Mouse (Mus musculus) heart, adult 2 months (tissue): ENCODE measurements around the gene Tle2. TPM values are rescaled to one million over a fixed set of nuclear protein-coding genes. Genes with fewer than 3 reads are reported as not detected.

Experiments used
- DNase-seq, 2 experiments: peaks; one replicate each; pipeline ENCODE4 v3.0.0; 2021
- H3K27ac ChIP-seq: fragments of 200-600 bp; 2 replicates; pipeline ENCODE4 v1.8.1; 2022
- H3K27me3 ChIP-seq: fragments of 200-500 bp; 2 replicates; pipeline ENCODE4 v1.6.1; 2012; ENCODE audit warnings: mild to moderate bottlenecking, low read length, inconsistent platforms, mixed read lengths; ENCODE audit not compliant: control insufficient read depth, insufficient read depth
- H3K36me3 ChIP-seq: fragments of 200-500 bp; 2 replicates; pipeline ENCODE4 v1.6.1; 2012; ENCODE audit warnings: low read length, inconsistent platforms; ENCODE audit not compliant: control insufficient read depth, insufficient read depth
- H3K4me1 ChIP-seq: fragments of 200-500 bp; 2 replicates; pipeline ENCODE4 v1.6.1; 2011; ENCODE audit warnings: low read length; ENCODE audit not compliant: control insufficient read depth, insufficient read depth
- H3K4me3 ChIP-seq: fragments of 200-600 bp; 2 replicates; pipeline ENCODE4 v1.8.1; 2022
- H3K79me2 ChIP-seq: fragments of 200-500 bp; replicated peaks from 2 replicates; pipeline ENCODE4 v1.6.1; 2012; ENCODE audit warnings: mild to moderate bottlenecking, inconsistent platforms, low read length, moderate library complexity, mixed read lengths; ENCODE audit not compliant: control insufficient read depth, insufficient read depth
- H3K9ac ChIP-seq: fragments of 200-500 bp; 2 replicates; pipeline ENCODE4 v1.6.1; 2012; ENCODE audit warnings: low read depth, mild to moderate bottlenecking, control low read depth, inconsistent platforms, low read length, mixed read lengths
- CTCF ChIP-seq: fragments of 200-600 bp; IDR thresholded peaks from 2 replicates; pipeline ENCODE4 v1.8.1; 2022; ENCODE audit warnings: antibody characterized with exemption, mild to moderate bottlenecking, moderate library complexity
- EP300 ChIP-seq: fragments of 200-500 bp; IDR thresholded peaks from 2 replicates; pipeline ENCODE4 v1.6.1; 2011; ENCODE audit warnings: low read depth, low read length, control low read depth; ENCODE audit not compliant: insufficient read depth
- POLR2A ChIP-seq: fragments of 200-500 bp; IDR thresholded peaks from 2 replicates; pipeline ENCODE4 v1.6.1; 2011; ENCODE audit warnings: mild to moderate bottlenecking, low read depth, low read length, control low read depth; ENCODE audit not compliant: insufficient read depth
- WGBS: fragments of 180-500 bp; shearing (Covaris S2); methylation state at CpG from one replicate; pipeline ENCODE4 v1.1.7; 2018; 5-methylcytosine and 5-hydroxymethylcytosine counted together
- intact Hi-C: fragments of 180-260 bp; cut with DNase I; formaldehyde crosslinking; loops from one replicate; pipeline ENCODE4 v1.15.1; 2025
- polyA plus RNA-seq: library from polyadenylated mRNA; depleted of rRNA; stranded (reverse); fragments of >200 nt; gene quantifications from 2 replicates; pipeline ENCODE4 v1.2.3, GENCODE M21; 2012
- total RNA-seq, 2 experiments: library from RNA; stranded (reverse); gene quantifications; 2 replicates each; pipeline ENCODE4 v1.2.3; 2021

The Tle2 gene
- total and polyA plus RNA-seq, 3 experiments, result 6.8 to 43.8 (median 7.4) TPM

GRCm38 (mm10) chr10:81588739-81589138, 14.4 kb downstream of the Tle2 start:
- no peak overlapping the region for H3K27ac ChIP-seq
- no peak for DNase-seq
- H3K36me3 ChIP-seq, result no peaks in the 10 kb centered on the region
- H3K4me3 ChIP-seq, result no peak overlapping the region
- TF ChIP-seq EP300 (no peak), CTCF (no peak), POLR2A (no peak)
- 77% methylated on average over 7 of the region's 7 CpGs for WGBS
- intact Hi-C loops, result no loop called here
- H3K4me1 ChIP-seq, result no peaks in the 10 kb centered on the region
- no peaks in the 10 kb centered on the region for H3K79me2 ChIP-seq
- H3K9ac ChIP-seq, result no peak overlapping the region
- H3K27me3 ChIP-seq, result no peaks in the 10 kb centered on the region

GRCm38 (mm10) chr10:81591846-81592245, 17.5 kb downstream of the Tle2 start:
- H3K4me1 ChIP-seq, result peaks cover 2% of the 10 kb centered on the region
- no peak overlapping the region for H3K9ac ChIP-seq
- intact Hi-C loops, result no loop called here
- H3K27ac ChIP-seq, result no peak overlapping the region
- no peaks in the 10 kb centered on the region for H3K27me3 ChIP-seq
- no peak for TF ChIP-seq CTCF
- TF ChIP-seq POLR2A, result no peak
- no peak for TF ChIP-seq EP300
- no peaks in the 10 kb centered on the region for H3K79me2 ChIP-seq
- H3K36me3 ChIP-seq, result no peaks in the 10 kb centered on the region
- DNase-seq, result no peak
- no peak overlapping the region for H3K4me3 ChIP-seq
- 57% methylated on average over 9 of the region's 9 CpGs for WGBS

GRCm38 (mm10) chr10:81592631-81593030, 18.3 kb downstream of the Tle2 start:
- intact Hi-C loops, result no loop called here
- Histone ChIP-seq H3K27me3 (no peaks in the 10 kb centered on the region), H3K27ac (no peak overlapping the region), H3K79me2 (no peaks in the 10 kb centered on the region), H3K4me1 (peaks cover 2% of the 10 kb centered on the region), H3K9ac (no peak overlapping the region), H3K4me3 (no peak overlapping the region), H3K36me3 (no peaks in the 10 kb centered on the region)
- no peak for DNase-seq
- TF ChIP-seq CTCF, result no peak
- 79% methylated on average over 7 of the region's 7 CpGs for WGBS

- H3K27ac ChIP-seq, result no peak overlapping the region
- no peak for DNase-seq
- WGBS, result 69% methylated on average over 4 of the region's 4 CpGs
These were observed 18.9 kb downstream of the Tle2 start for GRCm38 (mm10) chr10:81593223-81593622.

GRCm38 (mm10) chr10:81593935-81594334, 19.6 kb downstream of the Tle2 start:
- Histone ChIP-seq H3K79me2 (no peaks in the 10 kb centered on the region), H3K36me3 (no peaks in the 10 kb centered on the region), H3K27ac (no peak overlapping the region), H3K4me1 (peaks cover 2% of the 10 kb centered on the region), H3K9ac (no peak overlapping the region), H3K27me3 (no peaks in the 10 kb centered on the region), H3K4me3 (no peak overlapping the region)
- no peak for TF ChIP-seq POLR2A
- TF ChIP-seq EP300, result no peak
- TF ChIP-seq CTCF, result no peak
- intact Hi-C loops, result no loop called here
- DNase-seq, result no peak
- 76% methylated on average over 18 of the region's 18 CpGs for WGBS

More at GRCm38 (mm10) chr10:81593223-81593622, 18.9 kb downstream of the Tle2 start:
- no peak for TF ChIP-seq POLR2A
- TF ChIP-seq EP300, result no peak
- no peak for TF ChIP-seq CTCF
- peaks cover 2% of the 10 kb centered on the region for H3K4me1 ChIP-seq
- no peaks in the 10 kb centered on the region for H3K79me2 ChIP-seq
- H3K36me3 ChIP-seq, result no peaks in the 10 kb centered on the region
- H3K9ac ChIP-seq, result no peak overlapping the region
- intact Hi-C loops, result no loop called here
- no peaks in the 10 kb centered on the region for H3K27me3 ChIP-seq
- no peak overlapping the region for H3K4me3 ChIP-seq

GRCm38 (mm10) chr10:81595599-81595998, 21.2 kb downstream of the Tle2 start:
- H3K27ac ChIP-seq, result no peak overlapping the region
- TF ChIP-seq CTCF (no peak), EP300 (no peak), POLR2A (no peak)
- H3K79me2 ChIP-seq, result no peaks in the 10 kb centered on the region
- intact Hi-C loops, result no loop called here
- no peak overlapping the region for H3K9ac ChIP-seq
- no peaks in the 10 kb centered on the region for H3K27me3 ChIP-seq
- H3K4me1 ChIP-seq, result peaks cover 2% of the 10 kb centered on the region
- WGBS, result 33% methylated on average over 5 of the region's 5 CpGs
- no peak for DNase-seq
- no peaks in the 10 kb centered on the region for H3K36me3 ChIP-seq
- H3K4me3 ChIP-seq, result no peak overlapping the region

GRCm38 (mm10) chr10:81596611-81597010, 22.2 kb downstream of the Tle2 start:
- H3K4me3 ChIP-seq, result no peak overlapping the region
- H3K27me3 ChIP-seq, result no peaks in the 10 kb centered on the region
- peak overlapping the region; percentile 33; the same call in 1 of the 2 replicates for H3K9ac ChIP-seq
- H3K36me3 ChIP-seq, result no peaks in the 10 kb centered on the region
- no peaks in the 10 kb centered on the region for H3K79me2 ChIP-seq
- peaks cover 7% of the 10 kb centered on the region for H3K4me1 ChIP-seq
- 9% methylated on average over 10 of the region's 10 CpGs for WGBS
- intact Hi-C loops, result no loop called here
- H3K27ac ChIP-seq, result peak overlapping the region; percentile 53
- TF ChIP-seq EP300 (no peak), POLR2A (no peak), CTCF (no peak)
- peak; percentile 62 to 68 for DNase-seq
